Mouse (Mus musculus): Measurements from ENCODE around the gene Tmem56. TPM values are rescaled to one million over a fixed set of nuclear protein-coding genes. Genes with fewer than 3 reads are reported as not detected.

Tmem56 gene
- polyA plus RNA-seq, 1 experiment, result 2.8 TPM

DNA sequence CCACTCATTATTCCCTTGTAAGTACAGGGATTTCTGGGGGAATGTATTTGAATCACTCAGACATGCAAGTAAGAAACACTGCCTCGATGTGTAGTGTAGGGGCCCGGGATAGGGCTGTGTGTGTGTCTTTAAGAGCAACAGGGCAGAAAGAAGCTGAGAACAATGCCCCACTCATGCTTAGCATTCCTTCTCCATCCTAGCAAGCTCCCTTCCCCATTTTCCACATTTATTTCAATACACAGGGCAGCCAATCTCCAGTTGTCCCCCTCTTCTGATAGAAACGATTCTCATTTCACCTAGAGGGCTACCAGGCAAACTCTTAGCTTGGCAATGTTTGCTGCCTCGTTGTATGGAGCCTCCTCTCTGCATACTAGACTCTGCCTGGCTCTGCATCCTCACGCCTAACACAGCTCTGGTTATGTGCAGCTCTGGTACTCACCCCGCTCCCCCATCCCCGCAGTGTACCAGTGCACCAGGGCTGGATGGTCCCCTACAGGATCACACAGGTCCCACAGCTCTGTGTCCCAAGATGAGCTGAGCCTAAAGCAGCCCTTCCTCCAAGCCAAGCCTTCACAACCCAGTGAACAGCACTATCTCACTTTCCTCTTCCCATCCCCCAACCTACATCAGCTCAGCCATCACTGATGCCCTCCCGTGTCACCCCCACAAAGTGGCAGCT is 42.4 kb downstream of the Tmem56 start:
- no peak for DNase-seq (ENCODE audit: low read depth)

- DNase-seq (ENCODE audit: low read depth), result no peak
Measured at GRCm38 (mm10) chr3:121239096-121239495, 43.8 kb downstream of the Tmem56 start.

DNA sequence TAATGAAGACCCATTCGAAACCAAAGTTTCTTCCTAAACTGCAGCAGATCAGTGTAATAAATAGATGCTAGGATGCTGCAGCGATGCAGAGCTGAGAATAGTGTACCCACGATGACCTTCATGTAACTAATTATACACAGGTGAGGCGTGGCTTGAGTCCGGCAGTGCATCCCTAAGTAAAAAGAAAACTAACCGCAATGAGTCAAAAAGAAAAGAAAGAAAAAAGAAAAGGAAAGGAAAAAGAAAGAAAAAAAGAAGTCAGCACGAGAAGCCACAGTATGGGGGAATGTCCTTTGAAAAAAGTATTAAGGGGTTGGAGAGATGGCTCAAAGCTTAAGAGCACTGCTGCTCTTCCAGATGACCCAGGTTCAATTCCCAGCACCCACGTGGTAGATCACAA is 58.1 kb downstream of the Tmem56 start:
- DNase-seq (ENCODE audit: low read depth), result no peak

- no peak for DNase-seq (ENCODE audit: low read depth)
Measured at GRCm38 (mm10) chr3:121224185-121224584, 58.7 kb downstream of the Tmem56 start.

DNA sequence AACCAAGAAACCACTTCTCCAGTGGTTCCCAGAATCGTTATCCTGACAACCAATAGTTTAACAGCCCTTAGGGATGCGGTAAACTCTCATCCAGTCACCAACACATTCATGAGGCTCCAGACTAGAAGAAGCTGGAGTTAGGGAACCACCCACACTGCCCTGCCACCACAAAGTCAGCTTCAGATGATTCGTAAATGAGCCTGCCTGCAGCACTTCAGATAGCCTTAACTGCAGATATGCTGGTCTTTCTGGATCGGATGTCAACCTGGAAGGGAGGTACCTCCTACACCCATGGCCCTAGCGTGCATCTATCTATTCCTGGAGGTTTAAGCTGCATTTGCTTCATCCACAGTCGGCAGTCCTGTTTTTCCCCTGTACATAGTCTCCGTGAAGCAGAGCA is 60.9 kb downstream of the Tmem56 start:
- DNase-seq (ENCODE audit: low read depth), result no peak

DNA sequence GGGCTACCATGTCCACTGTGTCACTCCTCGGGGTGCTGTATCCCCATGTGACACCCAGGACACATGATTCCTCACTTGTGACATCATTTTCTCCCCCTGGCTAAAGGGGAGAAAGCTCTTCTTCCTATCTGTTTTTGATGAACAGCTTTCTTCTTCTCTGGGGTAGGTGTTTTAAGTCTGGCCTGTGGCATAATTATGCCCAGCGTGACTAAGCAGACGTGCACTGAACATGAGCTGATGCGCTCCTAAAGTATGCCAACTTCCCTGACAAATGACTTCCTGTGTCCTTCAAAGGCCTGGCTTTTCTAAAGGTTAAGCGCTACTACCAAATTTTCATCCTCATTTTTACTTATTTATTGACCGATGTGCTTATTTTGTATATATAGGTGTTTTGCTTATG is 65.9 kb downstream of the Tmem56 start:
- DNase-seq (ENCODE audit: low read depth), result no peak

DNA sequence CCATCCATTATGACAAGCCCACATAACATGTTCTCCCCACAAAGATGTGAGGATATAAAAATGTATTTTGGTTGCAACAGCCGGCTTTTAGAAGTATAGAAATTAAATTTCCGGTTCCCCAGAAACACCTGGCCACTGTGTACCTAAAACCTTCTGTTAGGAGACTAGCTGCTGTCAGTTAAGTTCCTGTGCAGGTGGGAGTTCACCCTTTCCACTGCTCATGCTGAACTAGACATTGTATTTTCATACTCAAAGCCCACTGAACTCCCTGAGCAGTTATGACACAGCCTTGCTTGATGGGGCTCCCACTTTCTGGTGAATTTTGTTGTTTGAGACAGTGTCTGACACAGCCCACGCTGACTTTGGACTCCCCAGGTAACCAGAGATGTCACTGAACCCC is 69.4 kb downstream of the Tmem56 start:
- no peak for DNase-seq (ENCODE audit: low read depth)

GRCm38 (mm10) chr3:121212156-121212555 is 70.7 kb downstream of the Tmem56 start:
- DNase-seq (ENCODE audit: low read depth), result no peak

DNA sequence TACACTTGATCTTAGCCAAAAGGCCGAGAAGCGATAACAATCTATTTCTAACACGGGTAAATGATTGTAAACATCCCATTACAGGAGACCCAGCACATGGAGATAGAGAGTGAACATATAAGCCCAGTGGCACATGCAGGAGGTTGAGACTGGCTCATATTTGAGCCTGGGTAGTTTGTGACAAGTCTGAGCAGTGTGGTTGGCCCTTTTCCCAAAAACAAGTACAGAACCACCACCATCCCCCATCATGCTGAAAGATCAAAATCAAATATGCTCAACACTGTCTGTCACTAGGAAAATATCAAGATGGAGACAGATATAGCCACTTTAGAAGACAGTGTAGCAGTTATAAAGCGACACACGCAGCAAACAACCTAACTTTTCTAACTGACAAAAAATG is 73.9 kb downstream of the Tmem56 start:
- DNase-seq (ENCODE audit: low read depth), result no peak

- no peak for DNase-seq (ENCODE audit: low read depth)
Measured at GRCm38 (mm10) chr3:121206202-121206882, 76.6 kb downstream of the Tmem56 start.

DNA sequence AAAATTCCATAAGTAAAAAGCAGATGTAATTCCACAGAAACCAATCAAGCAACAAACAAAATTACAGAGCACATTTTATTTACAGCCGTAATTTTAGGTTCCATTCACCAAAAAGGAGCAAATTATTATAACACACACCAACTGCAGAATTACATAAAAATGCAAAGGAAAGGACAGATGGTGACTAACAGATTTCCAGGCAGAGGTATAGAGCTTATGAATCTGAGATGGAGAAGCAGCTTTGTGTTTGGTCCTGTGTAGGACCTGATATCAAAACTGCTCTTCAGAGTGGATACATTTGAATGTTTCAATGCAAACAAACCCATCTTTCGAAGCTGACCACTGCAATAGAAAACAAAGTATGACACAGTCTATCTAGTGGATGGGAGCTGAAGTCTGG is 80.3 kb downstream of the Tmem56 start:
- no peak for DNase-seq (ENCODE audit: low read depth)

- DNase-seq (ENCODE audit: low read depth), result no peak
Measured at GRCm38 (mm10) chr3:121201012-121201747, 81.7 kb downstream of the Tmem56 start.

DNA sequence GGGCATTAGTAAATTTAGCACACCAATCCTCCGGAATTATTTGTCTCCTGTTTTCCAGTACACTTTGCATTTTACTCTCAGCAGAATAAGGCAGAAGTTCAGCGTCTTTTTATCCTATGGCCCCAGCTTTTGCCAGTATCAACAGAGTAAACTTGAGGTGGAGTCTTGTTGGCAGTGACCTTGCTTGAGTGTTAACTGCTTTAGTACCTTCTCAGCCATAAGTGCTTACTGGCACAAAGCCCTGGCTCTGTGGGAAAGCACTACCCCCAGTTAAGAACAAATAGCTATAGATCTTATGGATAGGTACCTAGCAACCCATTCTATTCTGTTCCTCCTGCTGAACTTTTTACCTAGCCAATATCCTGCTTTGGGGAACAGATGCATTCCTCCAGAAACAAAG is 93.7 kb downstream of the Tmem56 start:
- no peak for DNase-seq (ENCODE audit: low read depth)

DNA sequence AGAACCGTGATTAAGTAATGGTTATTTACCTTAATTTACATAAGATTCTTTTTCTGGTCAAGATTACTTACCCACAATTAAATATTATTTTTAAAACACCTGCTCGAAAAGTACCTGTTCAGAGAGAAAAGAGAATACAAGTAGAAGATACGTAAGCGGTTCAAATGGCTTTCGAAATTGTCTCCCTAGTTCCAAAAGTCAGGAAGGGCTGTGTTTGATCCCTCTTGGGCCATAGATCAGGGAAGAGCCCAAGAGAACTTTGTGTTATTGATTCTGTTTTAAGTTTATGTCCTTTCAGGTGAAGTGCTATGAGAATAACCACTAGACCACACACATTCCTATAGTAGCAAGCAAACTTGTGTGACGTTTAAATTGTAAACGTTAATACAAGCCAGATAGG is 95.4 kb downstream of the Tmem56 start:
- no peak for DNase-seq (ENCODE audit: low read depth)

GRCm38 (mm10) chr3:121186925-121187324 is 96.0 kb downstream of the Tmem56 start:
- no peak for DNase-seq (ENCODE audit: low read depth)

DNA sequence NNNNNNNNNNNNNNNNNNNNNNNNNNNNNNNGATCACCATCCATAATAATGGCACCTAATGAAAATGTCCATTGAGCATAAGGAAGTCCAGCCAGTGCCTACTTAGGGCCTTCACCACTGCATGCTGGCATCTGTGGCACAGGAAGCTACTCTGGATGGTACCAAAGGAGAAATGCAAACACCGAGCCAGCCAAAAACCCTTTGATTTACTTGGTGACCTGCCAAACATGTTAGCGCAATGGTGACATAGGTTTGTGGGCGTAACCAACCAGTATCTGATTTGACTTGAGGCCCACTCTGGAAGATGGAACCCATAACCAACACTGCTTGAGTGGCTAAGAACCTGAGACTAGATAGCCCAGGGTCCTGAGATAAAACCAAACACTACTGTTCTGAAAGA is 97.7 kb downstream of the Tmem56 start:
- DNase-seq (ENCODE audit: low read depth), result peak; percentile 96

- no peak for DNase-seq (ENCODE audit: low read depth)
Measured at GRCm38 (mm10) chr3:121176011-121176410, 106.9 kb downstream of the Tmem56 start.

DNA sequence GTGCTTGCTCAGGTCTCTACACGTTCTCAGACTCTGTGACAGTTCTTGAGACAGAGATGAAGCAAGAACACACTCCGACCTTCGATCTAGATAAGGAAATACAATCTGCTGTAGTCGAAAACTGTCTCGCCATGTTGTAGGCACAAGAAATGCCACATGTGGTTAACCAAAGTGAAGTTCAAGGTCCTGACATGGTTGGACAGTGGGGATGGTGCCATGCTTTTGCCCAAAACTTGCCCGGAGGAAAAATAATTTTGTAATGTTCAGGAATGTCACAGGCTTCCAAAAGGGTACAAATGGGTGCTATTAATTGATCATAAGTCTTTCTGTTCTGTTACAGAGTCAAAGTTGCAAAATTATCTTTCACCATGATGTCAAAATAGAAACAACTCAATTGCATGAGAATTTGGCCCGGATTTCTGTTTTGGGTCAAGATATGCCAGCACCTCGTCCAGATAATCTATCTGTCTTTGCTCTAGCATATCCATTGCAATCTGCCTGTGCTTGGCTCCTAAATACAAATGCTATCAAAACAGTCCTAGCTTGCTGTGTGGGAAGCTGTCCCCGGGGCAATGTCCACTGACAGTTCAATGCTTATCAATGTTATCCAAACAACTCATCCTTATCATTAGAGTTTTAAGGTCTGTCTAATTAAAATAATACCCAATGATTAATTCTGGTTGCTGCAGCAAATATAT is 108.5 kb downstream of the Tmem56 start:
- DNase-seq (ENCODE audit: low read depth), result peak; percentile 99

- no peak for DNase-seq (ENCODE audit: low read depth)
Measured at GRCm38 (mm10) chr3:121172718-121173117, 110.2 kb downstream of the Tmem56 start.

GRCm38 (mm10) chr3:121171872-121172265 is 111.0 kb downstream of the Tmem56 start:
- DNase-seq (ENCODE audit: low read depth), result no peak

- no peak for DNase-seq (ENCODE audit: low read depth)
Measured at GRCm38 (mm10) chr3:121171243-121171871, 111.5 kb downstream of the Tmem56 start, which contains the start of gene Rwdd3. Gene Rwdd3, minus strand, starts transcription at chr3:121171695.

DNA sequence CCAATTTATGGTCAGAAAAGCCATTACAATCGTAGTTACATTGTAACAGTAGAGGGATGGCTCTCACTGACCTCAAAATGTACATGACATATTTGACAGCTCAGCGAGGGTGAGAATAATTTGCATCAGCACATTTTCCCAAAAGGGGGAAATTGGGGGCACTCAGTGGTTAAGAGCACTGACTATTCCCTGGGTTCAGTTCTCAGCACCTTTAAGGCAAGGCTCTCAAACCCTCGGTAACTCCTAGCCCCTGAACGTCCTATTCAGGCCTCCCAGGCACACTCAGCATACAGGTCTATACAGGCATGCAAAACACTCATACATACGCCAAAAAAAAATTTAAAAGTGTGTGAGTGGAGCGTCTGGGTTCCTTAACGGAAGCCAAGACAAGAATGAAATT is 112.3 kb downstream of the Tmem56 start:
- DNase-seq (ENCODE audit: low read depth), result no peak

Measured in gonadal fat pad, adult 2 months (tissue).